Mouse (Mus musculus): Measurements from ENCODE around the gene Stab2. TPM values are rescaled to one million over a fixed set of nuclear protein-coding genes. Genes with fewer than 3 reads are reported as not detected.

Stab2 gene
- total RNA-seq, 1 experiment, result 0.27 TPM

GRCm38 (mm10) chr10:86849508-86849907, 158.3 kb downstream of the Stab2 start:
- in situ Hi-C loops (cut with MboI; ENCODE audit: low sequenced_read_pairs in 2 of 2, unreplicated experiment in 2 of 2), result no loop called here
- Histone ChIP-seq H3K4me3 (ENCODE audit: insufficient read depth in 1 of 2, low read depth in 1 of 2, low read length in 2 of 2, poor library complexity in 1 of 2, severe bottlenecking in 1 of 2) (no peak overlapping the region), H3K36me3 (ENCODE audit: control insufficient read depth, insufficient read depth, low read length, poor library complexity, severe bottlenecking) (no peaks in the 10 kb centered on the region), H3K9ac (ENCODE audit: insufficient read depth, low read depth, low read length, poor library complexity, severe bottlenecking) (no peak overlapping the region), H3K9me3 (ENCODE audit: control insufficient read depth, insufficient read depth, low read depth, low read length) (no peaks in the 10 kb centered on the region), H3K27ac (ENCODE audit: insufficient read depth, low read depth, low read length, poor library complexity, severe bottlenecking) (no peak overlapping the region), H3K4me1 (ENCODE audit: control insufficient read depth in 2 of 2, insufficient read depth in 2 of 2, low read length in 2 of 2, poor library complexity in 1 of 2) (no peaks in the 10 kb centered on the region)
- DNase-seq (ENCODE audit: low read depth, low spot score), result no peak
- TF ChIP-seq HCFC1 (IDR thresholded peaks at IDR 0.05; ENCODE audit: borderline replicate concordance, insufficient read depth, low read length), result no peak
- no peak for TF ChIP-seq ZC3H11A (IDR thresholded peaks at IDR 0.05; ENCODE audit: borderline replicate concordance, low read depth, low read length)
- TF ChIP-seq MAFK (IDR thresholded peaks at IDR 0.05; ENCODE audit: insufficient read depth, low read depth, low read length), result no peak
- TF ChIP-seq CHD2 (IDR thresholded peaks at IDR 0.05; ENCODE audit: low read depth, low read length), result no peak
- no peak for TF ChIP-seq ZNF384 (IDR thresholded peaks at IDR 0.05; ENCODE audit: low read depth, low read length)

GRCm38 (mm10) chr10:86849087-86849486, 158.7 kb downstream of the Stab2 start:
- H3K4me1 ChIP-seq (ENCODE audit: control insufficient read depth in 2 of 2, insufficient read depth in 2 of 2, low read length in 2 of 2, poor library complexity in 1 of 2), result no peaks in the 10 kb centered on the region
- in situ Hi-C loops (cut with MboI; ENCODE audit: low sequenced_read_pairs in 2 of 2, unreplicated experiment in 2 of 2), result no loop called here
- TF ChIP-seq CHD2 (IDR thresholded peaks at IDR 0.05; ENCODE audit: low read depth, low read length) (no peak), MAFK (IDR thresholded peaks at IDR 0.05; ENCODE audit: insufficient read depth, low read depth, low read length) (no peak), ZNF384 (IDR thresholded peaks at IDR 0.05; ENCODE audit: low read depth, low read length) (no peak), ZC3H11A (IDR thresholded peaks at IDR 0.05; ENCODE audit: borderline replicate concordance, low read depth, low read length) (no peak), HCFC1 (IDR thresholded peaks at IDR 0.05; ENCODE audit: borderline replicate concordance, insufficient read depth, low read length) (no peak)

GRCm38 (mm10) chr10:86846926-86847467, 160.8 kb downstream of the Stab2 start:
- Histone ChIP-seq H3K4me1 (ENCODE audit: control insufficient read depth in 2 of 2, insufficient read depth in 2 of 2, low read length in 2 of 2, poor library complexity in 1 of 2) (no peaks in the 10 kb centered on the region), H3K9me3 (ENCODE audit: control insufficient read depth, insufficient read depth, low read depth, low read length) (no peaks in the 10 kb centered on the region), H3K4me3 (ENCODE audit: insufficient read depth in 1 of 2, low read depth in 1 of 2, low read length in 2 of 2, poor library complexity in 1 of 2, severe bottlenecking in 1 of 2) (no peak overlapping the region), H3K36me3 (ENCODE audit: control insufficient read depth, insufficient read depth, low read length, poor library complexity, severe bottlenecking) (no peaks in the 10 kb centered on the region), H3K9ac (ENCODE audit: insufficient read depth, low read depth, low read length, poor library complexity, severe bottlenecking) (no peak overlapping the region), H3K27ac (ENCODE audit: insufficient read depth, low read depth, low read length, poor library complexity, severe bottlenecking) (no peak overlapping the region)
- no peak for DNase-seq (ENCODE audit: low read depth, low spot score)
- in situ Hi-C loops (cut with MboI; ENCODE audit: low sequenced_read_pairs in 2 of 2, unreplicated experiment in 2 of 2), result no loop called here
- TF ChIP-seq MAFK (IDR thresholded peaks at IDR 0.05; ENCODE audit: insufficient read depth, low read depth, low read length) (no peak), ZNF384 (IDR thresholded peaks at IDR 0.05; ENCODE audit: low read depth, low read length) (no peak), CHD2 (IDR thresholded peaks at IDR 0.05; ENCODE audit: low read depth, low read length) (no peak), HCFC1 (IDR thresholded peaks at IDR 0.05; ENCODE audit: borderline replicate concordance, insufficient read depth, low read length) (no peak), ZC3H11A (IDR thresholded peaks at IDR 0.05; ENCODE audit: borderline replicate concordance, low read depth, low read length) (no peak)

More at GRCm38 (mm10) chr10:86849087-86849486, 158.7 kb downstream of the Stab2 start:
- no peak overlapping the region for H3K9ac ChIP-seq (ENCODE audit: insufficient read depth, low read depth, low read length, poor library complexity, severe bottlenecking)
- no peak overlapping the region for H3K27ac ChIP-seq (ENCODE audit: insufficient read depth, low read depth, low read length, poor library complexity, severe bottlenecking)
- H3K36me3 ChIP-seq (ENCODE audit: control insufficient read depth, insufficient read depth, low read length, poor library complexity, severe bottlenecking), result no peaks in the 10 kb centered on the region
- DNase-seq (ENCODE audit: low read depth, low spot score), result no peak
- no peaks in the 10 kb centered on the region for H3K9me3 ChIP-seq (ENCODE audit: control insufficient read depth, insufficient read depth, low read depth, low read length)
- H3K4me3 ChIP-seq (ENCODE audit: insufficient read depth in 1 of 2, low read depth in 1 of 2, low read length in 2 of 2, poor library complexity in 1 of 2, severe bottlenecking in 1 of 2), result no peak overlapping the region

GRCm38 (mm10) chr10:86842659-86843058, 165.2 kb downstream of the Stab2 start:
- Histone ChIP-seq H3K36me3 (ENCODE audit: control insufficient read depth, insufficient read depth, low read length, poor library complexity, severe bottlenecking) (no peaks in the 10 kb centered on the region), H3K27ac (ENCODE audit: insufficient read depth, low read depth, low read length, poor library complexity, severe bottlenecking) (no peak overlapping the region), H3K9ac (ENCODE audit: insufficient read depth, low read depth, low read length, poor library complexity, severe bottlenecking) (no peak overlapping the region), H3K9me3 (ENCODE audit: control insufficient read depth, insufficient read depth, low read depth, low read length) (no peaks in the 10 kb centered on the region), H3K4me1 (ENCODE audit: control insufficient read depth in 2 of 2, insufficient read depth in 2 of 2, low read length in 2 of 2, poor library complexity in 1 of 2) (no peaks in the 10 kb centered on the region), H3K4me3 (ENCODE audit: insufficient read depth in 1 of 2, low read depth in 1 of 2, low read length in 2 of 2, poor library complexity in 1 of 2, severe bottlenecking in 1 of 2) (no peak overlapping the region)
- in situ Hi-C loops (cut with MboI; ENCODE audit: low sequenced_read_pairs in 2 of 2, unreplicated experiment in 2 of 2), result no loop called here
- TF ChIP-seq CHD2 (IDR thresholded peaks at IDR 0.05; ENCODE audit: low read depth, low read length) (no peak), ZC3H11A (IDR thresholded peaks at IDR 0.05; ENCODE audit: borderline replicate concordance, low read depth, low read length) (no peak), HCFC1 (IDR thresholded peaks at IDR 0.05; ENCODE audit: borderline replicate concordance, insufficient read depth, low read length) (no peak), ZNF384 (IDR thresholded peaks at IDR 0.05; ENCODE audit: low read depth, low read length) (no peak), MAFK (IDR thresholded peaks at IDR 0.05; ENCODE audit: insufficient read depth, low read depth, low read length) (no peak)
- DNase-seq (ENCODE audit: low read depth, low spot score), result no peak
